Mouse (Mus musculus) intestine, postnatal 0 days (tissue): Measurements from ENCODE around the gene Cd81. TPM values are rescaled to one million over a fixed set of nuclear protein-coding genes. Genes with fewer than 3 reads are reported as not detected.
A peak's percentile ranks its signal among the peaks of the same experiment; 100 is the strongest.

Source experiments
- ATAC-seq: fragments of 200-750 bp; cut with Nextera tagmentation; 2 replicates; pipeline ENCODE4 v1.8.0; 2017; ENCODE audit warnings: mild to moderate bottlenecking, moderate TSS enrichment, moderate library complexity
- H3K27ac ChIP-seq: fragments of 300-500 bp; sonication (generic); 2 replicates; pipeline ENCODE4 v1.5.1; 2014; ENCODE audit warnings: mild to moderate bottlenecking, low read depth, low read length, moderate library complexity
- H3K27me3 ChIP-seq: fragments of 300-500 bp; sonication (generic); replicated peaks from 2 replicates; pipeline ENCODE4 v1.6.1; 2014; ENCODE audit warnings: low read length, mixed read lengths; ENCODE audit not compliant: control insufficient read depth, insufficient read depth
- H3K36me3 ChIP-seq: fragments of 300-500 bp; sonication (generic); 2 replicates; pipeline ENCODE4 v1.6.1; 2014; ENCODE audit warnings: mild to moderate bottlenecking, moderate library complexity; ENCODE audit not compliant: control insufficient read depth, insufficient read depth
- H3K4me1 ChIP-seq: fragments of 300-500 bp; sonication (generic); replicated peaks from 2 replicates; pipeline ENCODE4 v1.6.1; 2014; ENCODE audit warnings: antibody characterized with exemption, low read length, mixed read lengths; ENCODE audit not compliant: control insufficient read depth, insufficient read depth
- H3K4me2 ChIP-seq: fragments of 300-500 bp; sonication (generic); replicated peaks from 2 replicates; pipeline ENCODE4 v1.6.1; 2014; ENCODE audit warnings: low read depth, mild to moderate bottlenecking, moderate library complexity
- H3K4me3 ChIP-seq: fragments of 300-500 bp; sonication (generic); 2 replicates; pipeline ENCODE4 v1.5.1; 2014; ENCODE audit warnings: low read depth, low read length
- H3K9ac ChIP-seq: fragments of 300-500 bp; sonication (generic); 2 replicates; pipeline ENCODE4 v1.6.1; 2014; ENCODE audit warnings: mild to moderate bottlenecking, low read depth, low read length
- H3K9me3 ChIP-seq: fragments of 300-500 bp; sonication (generic); 2 replicates; pipeline ENCODE4 v1.6.1; 2016; ENCODE audit warnings: mixed run types; ENCODE audit not compliant: control insufficient read depth
- CTCF ChIP-seq: sonication (generic); IDR thresholded peaks from 2 replicates; pipeline ENCODE4 v1.5.1; 2016; ENCODE audit warnings: low read depth, mild to moderate bottlenecking, control low read depth, antibody characterized with exemption, moderate library complexity
- WGBS: fragments of 180-500 bp; shearing (Covaris S2); extraction: QIAGEN DNeasy Blood & Tissue Kit; methylation state at CpG from one replicate; pipeline ENCODE4 v1.1.7; 2014; 5-methylcytosine and 5-hydroxymethylcytosine counted together
- polyA plus RNA-seq: library from polyadenylated mRNA; unstranded; fragments of >200 nt; fragmentation: Nextera tagmentation; extraction: Ambion mirVana; gene quantifications from 2 replicates; pipeline ENCODE4 v1.2.1, GENCODE M21; 2015

Gene Cd81
- polyA plus RNA-seq, 1 experiment from 2014 or later: 216 TPM

GRCm38 (mm10) chr7:143017181-143017580, 35.4 kb upstream of the Cd81 start:
- TF ChIP-seq CTCF: no peak
- H3K4me2 ChIP-seq: no peak overlapping the region
- ATAC-seq: no peak
- no peaks in the 10 kb centered on the region for H3K9me3 ChIP-seq
- no peak overlapping the region for H3K9ac ChIP-seq
- H3K4me1 ChIP-seq: peaks cover 10% of the 10 kb centered on the region; the same call in 1 of the 2 replicates
- WGBS: 90% methylated on average over 4 of the region's 4 CpGs
- no peaks in the 10 kb centered on the region for H3K36me3 ChIP-seq
- H3K27ac ChIP-seq: no peak overlapping the region
- H3K4me3 ChIP-seq: no peak overlapping the region
- no peaks in the 10 kb centered on the region for H3K27me3 ChIP-seq

- H3K36me3 ChIP-seq: no peaks in the 10 kb centered on the region
- no peak overlapping the region for H3K9ac ChIP-seq
- H3K9me3 ChIP-seq: no peaks in the 10 kb centered on the region
- H3K4me1 ChIP-seq: 0 out of 2 replicates have a peak, but pooled peaks cover 8% of the 10 kb centered on the region
- no peak overlapping the region for H3K27ac ChIP-seq
- no peak for TF ChIP-seq CTCF
- no peak for ATAC-seq
- no peak overlapping the region for H3K4me2 ChIP-seq
- H3K4me3 ChIP-seq: no peak overlapping the region
- H3K27me3 ChIP-seq: no peaks in the 10 kb centered on the region
These were observed 32.5 kb upstream of the Cd81 start for GRCm38 (mm10) chr7:143020040-143020439.

GRCm38 (mm10) chr7:143020764-143021163, 31.8 kb upstream of the Cd81 start:
- no peak for ATAC-seq
- Histone ChIP-seq H3K4me3 (no peak overlapping the region), H3K36me3 (no peaks in the 10 kb centered on the region), H3K4me1 (0 out of 2 replicates have a peak, but pooled peaks cover 6% of the 10 kb centered on the region), H3K4me2 (no peak overlapping the region), H3K9me3 (no peaks in the 10 kb centered on the region), H3K27me3 (no peaks in the 10 kb centered on the region), H3K9ac (no peak overlapping the region), H3K27ac (no peak overlapping the region; the same call in 1 of the 2 replicates)
- no peak for TF ChIP-seq CTCF
- WGBS: 76% methylated on average over 3 of the region's 3 CpGs

GRCm38 (mm10) chr7:143021356-143022164, 31.0 kb upstream of the Cd81 start:
- Histone ChIP-seq H3K4me3 (no peak overlapping the region), H3K36me3 (no peaks in the 10 kb centered on the region), H3K27me3 (no peaks in the 10 kb centered on the region), H3K27ac (no peak overlapping the region; the same call in 1 of the 2 replicates), H3K9me3 (no peaks in the 10 kb centered on the region), H3K4me1 (0 out of 2 replicates have a peak, but pooled peaks cover 3% of the 10 kb centered on the region), H3K9ac (no peak overlapping the region), H3K4me2 (no peak overlapping the region)
- TF ChIP-seq CTCF: no peak
- 38% methylated on average over 5 of the region's 5 CpGs for WGBS
- 0 out of 2 replicates have a peak, but pooled peaks have one; percentile 43 for ATAC-seq

GRCm38 (mm10) chr7:143023499-143023898, 29.0 kb upstream of the Cd81 start:
- no peak overlapping the region for H3K4me2 ChIP-seq
- no peaks in the 10 kb centered on the region for H3K27me3 ChIP-seq
- no peaks in the 10 kb centered on the region for H3K36me3 ChIP-seq
- 86% methylated on average over 2 of the region's 2 CpGs for WGBS
- H3K27ac ChIP-seq: no peak overlapping the region
- TF ChIP-seq CTCF: no peak
- H3K9me3 ChIP-seq: no peaks in the 10 kb centered on the region
- ATAC-seq: no peak
- H3K4me1 ChIP-seq: 0 out of 2 replicates have a peak, but pooled peaks cover 3% of the 10 kb centered on the region
- no peak overlapping the region for H3K9ac ChIP-seq
- H3K4me3 ChIP-seq: no peak overlapping the region

- no peak for ATAC-seq
- 0 out of 2 replicates have a peak, but pooled peaks cover 3% of the 10 kb centered on the region for H3K4me1 ChIP-seq
- no peak overlapping the region for H3K27ac ChIP-seq
- no peaks in the 10 kb centered on the region for H3K27me3 ChIP-seq
- H3K4me3 ChIP-seq: no peak overlapping the region
- H3K9me3 ChIP-seq: no peaks in the 10 kb centered on the region
- no peaks in the 10 kb centered on the region for H3K36me3 ChIP-seq
- 87% methylated on average over 1 of the region's 1 CpGs for WGBS
- H3K9ac ChIP-seq: no peak overlapping the region
- H3K4me2 ChIP-seq: no peak overlapping the region
- TF ChIP-seq CTCF: no peak
These were observed 28.2 kb upstream of the Cd81 start for GRCm38 (mm10) chr7:143024293-143024692.
